Mouse (Mus musculus) thymus, postnatal 25 days (tissue): ENCODE measurements around the gene Hspa4.
"Not testable (repeated sequence)": the region's sequence is repeated elsewhere in the genome, so short reads cannot be mapped to it uniquely, and the experiment has no call there.

ENCODE experiments used
- DNase-seq: peaks from one replicate; pipeline ENCODE4 v3.0.0; 2022

Hspa4 gene

DNA sequence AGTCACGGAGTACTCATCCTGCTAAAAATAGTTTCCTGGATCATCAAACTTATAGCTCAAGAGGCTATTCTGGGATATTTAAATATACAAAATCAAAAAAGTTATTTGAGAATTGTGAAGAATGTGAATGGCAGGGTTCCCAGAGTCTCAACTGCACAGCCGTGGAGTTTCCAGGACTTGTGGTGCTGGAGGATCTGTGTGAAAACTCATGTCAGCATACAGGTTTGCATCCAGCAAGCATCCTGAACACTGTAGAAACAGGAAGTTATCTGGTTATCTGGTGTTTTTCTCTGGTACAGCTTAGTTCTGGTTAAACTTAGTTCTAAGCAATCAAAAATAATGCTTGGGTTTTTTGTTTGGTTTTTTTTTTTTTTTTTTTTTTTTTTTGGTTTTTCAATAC lies 6.7 kb upstream of the Hspa4 start:
- DNase-seq: no peak

DNA sequence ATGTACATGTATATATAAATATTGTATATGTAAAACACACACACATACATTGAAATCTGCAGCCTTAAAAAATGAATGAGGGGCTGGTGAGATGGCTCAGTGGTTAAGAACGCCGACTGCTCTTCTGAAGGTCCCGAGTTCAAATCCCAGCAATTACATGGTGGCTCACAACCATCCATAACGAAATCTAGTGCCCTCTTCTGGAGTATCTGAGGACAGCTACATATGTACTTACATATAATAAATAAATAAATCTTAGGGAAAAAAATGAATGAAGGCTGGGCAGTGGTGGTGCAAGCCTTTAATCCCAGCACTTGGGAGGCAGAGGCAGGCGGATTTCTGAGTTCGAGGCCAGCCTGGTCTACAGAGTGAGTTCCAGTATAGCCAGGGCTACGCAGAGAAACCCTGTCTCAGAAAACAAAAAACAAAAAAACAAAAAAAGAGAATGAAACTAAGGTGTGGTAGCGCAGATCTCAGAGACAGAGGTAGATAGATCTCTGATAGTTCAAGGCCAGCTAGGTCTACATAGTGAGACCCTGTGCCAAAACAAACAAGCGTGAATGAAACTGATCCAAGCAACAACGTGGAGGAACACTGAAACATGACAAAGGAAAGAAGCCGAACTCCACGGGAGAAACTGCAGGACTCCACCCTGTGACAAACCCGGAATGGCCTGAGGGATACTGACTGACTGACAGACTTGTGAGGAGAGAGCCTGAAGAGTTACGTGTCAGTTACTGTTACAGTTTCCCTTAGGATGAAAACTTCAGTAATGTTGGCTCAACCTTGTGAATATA lies 4.0 kb upstream of the Hspa4 start:
- DNase-seq: no peak

DNA sequence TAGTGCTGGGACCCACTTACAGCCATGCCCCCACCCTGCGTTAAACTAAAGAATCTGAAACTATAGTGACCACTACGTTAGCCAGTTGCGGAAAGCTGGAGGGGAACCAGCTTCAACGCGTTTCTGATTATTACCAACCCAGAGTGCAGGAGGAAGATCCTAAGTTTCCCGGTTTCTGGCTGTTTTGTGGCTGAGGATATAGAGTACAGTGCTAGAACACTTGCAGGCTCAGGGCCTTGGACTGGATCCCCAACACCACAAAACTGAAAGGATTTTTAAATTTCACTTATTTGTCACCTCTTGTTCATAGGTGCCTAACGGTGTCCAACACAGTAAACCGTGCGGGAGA lies 884 bp upstream of the Hspa4 start:
- DNase-seq: no peak

DNA sequence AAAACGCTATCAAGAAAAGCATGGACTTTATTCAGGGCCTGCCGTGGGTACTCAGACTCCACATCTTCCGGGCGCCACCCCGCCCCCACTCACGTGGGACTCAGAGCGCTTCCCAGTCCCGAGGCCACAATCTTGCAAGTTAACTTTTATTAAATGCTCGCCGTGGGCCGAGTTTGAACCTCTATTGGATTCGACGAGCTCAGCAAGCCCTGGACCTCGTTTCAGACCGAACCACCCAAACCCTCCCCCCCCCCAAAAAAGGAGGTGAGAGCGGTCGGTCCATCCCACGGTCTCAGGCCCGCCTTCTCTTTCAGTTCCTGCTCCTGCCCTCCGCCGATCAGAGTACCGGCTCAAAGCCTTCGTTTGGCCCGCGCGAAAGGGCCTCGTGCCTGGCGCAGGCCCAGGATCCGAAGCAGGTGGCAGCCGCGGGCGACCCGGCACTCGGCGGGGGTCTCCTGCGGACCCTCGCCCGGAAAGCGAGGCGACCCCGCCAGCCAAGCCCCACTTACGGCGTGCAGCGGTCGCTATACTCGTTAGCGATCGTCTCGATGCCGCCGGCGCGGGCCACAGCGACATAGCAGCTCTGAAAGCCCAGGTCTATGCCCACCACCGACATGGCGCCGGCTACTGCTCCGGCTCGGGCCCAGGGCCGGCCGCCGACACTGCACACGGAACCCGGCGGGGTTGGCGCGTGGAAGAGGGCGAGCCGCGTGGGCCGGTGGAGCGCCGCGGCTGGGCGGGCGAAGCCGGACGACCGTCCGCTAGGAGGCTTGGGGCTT lies 517 bp downstream of the Hspa4 start:
- DNase-seq: peak; percentile 68

DNA sequence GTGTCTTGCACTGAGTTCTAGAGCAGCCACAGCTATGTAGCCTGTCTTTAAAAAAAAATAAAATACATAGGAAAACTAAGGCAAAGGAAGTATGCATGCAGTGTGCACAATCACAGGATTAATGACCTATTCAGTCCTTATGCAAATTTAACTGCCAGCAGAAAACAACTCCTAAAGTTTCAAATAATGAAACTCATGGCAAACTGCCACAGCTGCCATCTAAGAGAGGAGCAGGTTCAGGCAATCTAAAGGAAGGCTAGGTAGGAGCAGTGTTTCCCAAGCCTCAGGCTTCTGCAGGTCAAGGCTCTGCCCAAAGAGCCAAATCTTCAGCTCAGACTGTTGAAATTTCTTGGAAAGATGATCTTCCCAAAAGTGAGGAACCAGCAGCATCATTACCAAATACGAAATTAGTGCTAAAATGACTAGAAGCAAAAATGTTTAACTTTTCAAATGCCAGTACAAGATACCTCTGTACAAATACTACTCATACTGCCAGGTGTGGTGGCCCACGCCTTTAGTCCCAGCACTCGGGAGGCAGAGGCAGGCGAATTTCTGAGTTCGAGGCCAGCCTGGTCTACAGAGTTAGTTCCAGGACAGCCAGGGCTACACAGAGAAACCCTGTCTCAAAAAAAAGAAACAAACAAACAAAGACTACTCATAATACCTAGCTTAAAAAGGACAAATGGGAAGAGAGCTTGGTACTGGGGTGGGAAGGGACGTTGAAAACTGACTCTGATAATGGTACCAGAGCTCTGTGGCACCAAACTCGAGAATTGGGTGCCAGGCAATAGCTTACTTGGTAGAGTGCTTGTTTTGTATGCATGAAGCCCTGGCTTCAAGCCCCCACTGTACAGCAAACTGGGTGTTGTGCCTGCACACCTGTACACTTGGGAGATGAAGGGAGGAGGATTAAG lies 2.1 kb downstream of the Hspa4 start:
- DNase-seq: no peak

DNA sequence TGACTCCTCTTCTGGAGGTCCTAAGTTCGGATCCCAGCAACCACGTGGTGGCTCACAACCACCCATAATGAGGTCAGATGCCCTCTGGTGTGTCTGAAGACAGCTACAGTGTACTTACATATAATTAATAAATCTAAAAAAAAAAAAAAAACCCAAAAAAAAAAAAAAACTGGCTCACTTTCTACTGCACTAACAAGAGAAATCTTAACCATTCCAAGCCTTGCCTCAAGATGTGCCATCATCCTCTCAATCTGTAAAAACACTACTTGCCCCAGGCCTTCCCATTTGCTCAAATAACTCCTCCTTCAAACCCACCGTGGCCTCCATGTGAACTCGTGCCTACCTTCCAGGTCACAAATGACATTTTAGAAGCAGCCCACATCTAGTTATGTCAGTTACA lies 3.4 kb downstream of the Hspa4 start:
- DNase-seq: no peak

DNA sequence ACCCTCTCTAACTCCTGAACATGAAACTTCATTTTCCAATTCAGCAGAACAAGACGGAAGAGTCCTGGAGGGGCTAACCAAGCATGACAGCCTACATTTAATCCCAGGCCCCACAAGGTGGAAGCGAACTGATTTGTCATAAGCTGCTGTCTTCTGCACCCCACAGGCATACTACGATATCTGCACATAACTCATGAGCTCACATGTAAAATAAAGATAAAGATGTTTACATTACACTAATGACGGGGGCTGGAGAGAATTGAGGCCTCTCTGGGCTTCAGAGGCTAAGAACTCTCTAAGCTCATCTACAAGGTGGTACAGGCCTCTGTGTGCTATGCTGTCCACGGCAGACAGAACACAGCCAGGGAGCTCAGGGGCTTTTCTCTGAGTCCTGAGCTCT lies 5.8 kb downstream of the Hspa4 start:
- DNase-seq: no peak

DNA sequence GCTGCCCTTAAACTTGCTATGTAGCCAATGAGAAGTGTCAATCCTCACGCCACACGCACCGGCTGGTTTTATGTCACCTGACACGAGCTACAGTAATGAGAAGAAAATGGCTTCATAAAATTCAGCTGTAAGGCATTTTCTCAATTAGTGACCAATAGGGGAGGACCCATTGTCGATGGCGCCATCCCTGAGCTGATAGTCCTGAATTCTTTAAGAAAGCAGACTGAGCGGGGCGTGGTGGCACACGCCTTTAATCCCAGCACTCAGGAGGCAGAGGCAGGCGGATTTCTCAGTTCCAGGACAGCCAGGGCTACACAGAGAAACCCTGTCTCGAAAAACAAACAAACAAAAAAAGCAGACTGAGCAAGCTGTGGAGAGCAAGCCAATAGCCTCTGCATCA lies 9.4 kb downstream of the Hspa4 start:
- DNase-seq: no peak

DNA sequence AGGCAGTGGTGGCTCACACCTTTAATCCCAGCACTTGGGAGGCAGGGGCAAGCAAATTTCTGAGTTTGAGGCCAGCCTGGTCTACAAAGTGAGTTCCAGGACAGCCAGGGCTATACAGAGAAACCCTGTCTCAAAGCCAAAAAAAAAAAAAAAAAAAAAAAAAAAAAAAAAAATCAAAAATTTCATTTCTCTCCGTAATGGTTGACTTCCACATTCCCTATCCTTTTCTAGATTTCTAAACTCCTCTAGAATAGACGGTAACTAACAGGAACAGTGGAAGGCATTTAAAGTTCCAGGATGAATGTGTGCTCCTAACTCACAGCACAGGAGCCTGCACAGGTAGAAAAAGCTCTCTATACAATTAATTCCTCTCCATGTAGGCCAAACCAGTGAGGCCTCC lies 10.1 kb downstream of the Hspa4 start:
- not testable (repeated sequence) for DNase-seq

DNA sequence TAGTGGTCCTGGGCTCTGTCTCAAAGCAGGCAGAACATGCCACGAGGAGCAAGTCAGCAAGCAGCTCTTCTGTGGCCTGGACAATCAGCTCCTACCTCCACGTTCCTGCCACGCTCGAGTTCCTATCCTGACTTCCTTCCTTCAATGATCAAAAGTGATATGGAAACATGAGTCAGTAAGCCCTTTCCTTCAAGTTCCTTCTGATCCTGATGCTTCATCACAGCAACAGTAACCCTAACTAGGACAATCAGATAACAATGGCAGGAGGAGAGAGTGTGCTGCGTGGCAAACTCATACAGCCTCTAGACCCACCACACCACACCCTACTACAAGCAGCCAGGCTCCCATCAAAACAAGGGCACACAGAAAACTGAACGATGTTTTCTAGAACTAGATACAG lies 14.4 kb downstream of the Hspa4 start:
- no peak for DNase-seq

DNA sequence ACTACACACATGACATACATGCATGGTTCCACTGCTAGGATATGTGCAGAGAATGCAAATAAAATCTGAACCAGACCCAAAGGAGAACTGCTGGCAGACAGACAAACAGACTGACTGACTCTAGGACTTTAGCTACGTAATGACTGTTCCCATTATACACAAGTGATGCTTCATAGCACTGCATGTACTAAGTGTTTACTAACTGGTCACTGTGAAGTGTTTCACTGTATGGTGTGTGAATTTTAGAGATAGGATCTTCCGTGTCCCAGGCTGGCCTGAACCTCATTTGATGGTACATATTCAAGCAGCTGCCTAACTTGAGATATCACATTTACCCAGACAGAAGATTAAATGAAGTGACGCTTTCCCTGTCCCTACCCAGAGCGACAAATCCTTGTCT lies 21.8 kb downstream of the Hspa4 start:
- no peak for DNase-seq

DNA sequence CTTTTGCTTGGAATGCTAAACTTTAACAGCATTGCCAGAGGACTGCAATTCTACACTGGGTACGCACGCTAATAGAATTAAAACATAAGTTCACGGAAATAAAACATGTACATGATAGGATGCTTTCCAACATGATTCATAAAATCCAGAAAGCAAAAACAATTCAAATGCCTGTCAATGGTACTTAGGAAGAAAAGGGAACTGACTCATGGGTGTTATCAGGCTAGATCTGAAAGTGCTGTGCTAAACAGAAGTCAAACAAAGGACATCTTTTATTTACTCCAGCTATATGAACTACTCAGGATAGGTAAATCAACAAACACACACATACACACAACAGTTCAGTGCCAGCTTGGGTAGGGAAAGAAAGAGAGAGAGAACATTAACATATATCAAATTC lies 24.9 kb downstream of the Hspa4 start:
- no peak for DNase-seq

DNA sequence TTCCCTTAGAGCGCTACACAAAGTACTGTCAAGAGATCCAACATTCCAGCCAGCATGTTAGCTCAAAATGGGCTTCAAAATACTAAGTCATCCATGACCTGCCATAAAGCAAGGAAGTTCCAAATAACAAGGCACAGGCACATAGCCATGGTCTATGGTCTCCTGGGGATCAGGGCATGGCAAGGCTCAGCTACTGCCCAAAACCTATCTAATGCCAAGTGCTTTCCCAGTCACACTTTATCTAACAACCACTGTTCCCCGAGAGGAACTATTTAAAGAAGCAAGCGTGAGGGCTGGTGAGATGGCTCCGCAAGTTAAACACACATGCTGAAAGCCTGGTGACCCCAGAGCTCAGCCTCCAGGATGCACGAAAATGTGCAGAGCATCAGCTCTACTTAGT lies 26.9 kb downstream of the Hspa4 start:
- DNase-seq: no peak

DNA sequence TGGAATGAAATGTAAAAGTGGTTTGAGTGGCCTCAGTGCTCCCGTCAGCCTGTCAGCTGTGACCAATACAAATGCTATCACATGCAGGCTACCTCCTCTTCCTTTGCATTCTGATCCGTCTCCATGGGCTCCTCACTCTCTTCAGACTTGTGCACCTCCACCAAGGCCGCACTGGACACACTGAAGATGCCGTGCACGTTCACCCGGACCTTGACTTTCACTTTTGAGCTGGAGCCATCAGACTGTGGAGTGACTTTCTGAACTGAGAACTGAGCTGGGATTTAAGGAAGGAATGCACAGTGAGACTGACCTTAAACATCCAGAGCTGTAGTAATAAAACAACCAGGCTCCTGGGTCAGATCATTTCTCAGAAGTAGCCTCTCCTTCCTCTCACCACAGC lies 30.7 kb downstream of the Hspa4 start:
- no peak for DNase-seq

DNA sequence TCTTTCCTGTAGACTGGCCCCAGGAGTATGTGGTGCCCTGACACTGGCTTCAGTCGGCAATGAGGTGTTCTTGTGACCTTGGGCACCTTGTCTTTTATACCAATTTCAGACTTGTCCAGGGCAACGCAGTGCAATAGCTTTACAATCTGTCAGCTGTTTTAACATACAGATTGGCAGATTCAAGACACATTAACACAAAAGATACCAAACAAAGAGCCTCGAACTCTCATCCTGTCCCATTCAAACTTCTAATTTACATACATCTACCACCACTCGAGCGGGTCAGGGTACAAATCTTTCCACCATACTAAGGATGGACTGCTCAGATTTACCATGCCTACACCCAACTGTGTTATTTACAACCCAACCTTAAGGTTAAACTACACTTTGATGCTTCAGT lies 39.7 kb downstream of the Hspa4 start:
- DNase-seq: no peak

DNA sequence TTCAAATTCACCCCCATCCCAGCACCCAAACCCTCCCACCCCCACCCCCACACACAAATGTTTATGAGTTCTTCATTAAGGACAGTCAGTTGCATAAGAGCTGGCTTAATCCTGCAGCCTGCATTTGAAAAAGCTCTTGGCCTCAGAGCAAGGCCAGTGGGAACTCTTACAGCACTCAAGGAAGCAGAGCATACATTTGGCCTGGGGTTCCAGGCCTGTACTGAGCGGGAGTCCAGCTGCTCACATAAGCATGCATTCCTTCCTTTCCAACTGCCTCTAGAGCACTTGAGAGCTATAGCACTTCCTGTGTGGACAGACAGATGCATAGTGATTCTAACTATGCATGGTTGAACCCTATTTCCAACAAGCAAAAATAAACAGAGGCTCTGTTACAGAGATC lies 40.2 kb downstream of the Hspa4 start:
- DNase-seq: no peak

DNA sequence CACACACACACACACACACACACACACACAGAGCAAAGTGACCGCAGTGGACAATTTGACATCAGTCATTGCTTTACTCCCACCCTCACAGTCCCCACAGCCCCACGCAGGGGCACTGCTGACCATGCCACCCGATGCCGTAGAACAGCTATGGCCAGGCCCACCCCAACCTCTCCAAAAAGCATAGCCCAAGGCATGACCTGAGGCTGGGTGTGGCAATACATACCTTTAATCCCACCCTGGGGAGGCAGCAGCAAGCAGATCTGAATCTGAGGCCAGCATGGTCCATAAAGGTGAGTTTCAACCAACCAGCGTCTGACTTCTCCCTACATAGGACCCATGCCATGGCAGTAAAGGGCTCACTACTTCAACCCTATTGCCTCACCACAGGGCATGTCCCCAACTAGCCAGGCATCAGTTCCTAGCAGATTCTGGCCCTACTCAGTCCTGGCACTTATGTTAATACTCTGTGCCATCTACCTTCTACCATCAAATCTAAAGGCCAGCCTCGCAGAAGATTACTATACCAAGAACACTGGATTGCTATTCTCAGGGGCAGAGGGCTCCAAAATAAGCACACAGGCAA lies 41.1 kb downstream of the Hspa4 start:
- no peak for DNase-seq

DNA sequence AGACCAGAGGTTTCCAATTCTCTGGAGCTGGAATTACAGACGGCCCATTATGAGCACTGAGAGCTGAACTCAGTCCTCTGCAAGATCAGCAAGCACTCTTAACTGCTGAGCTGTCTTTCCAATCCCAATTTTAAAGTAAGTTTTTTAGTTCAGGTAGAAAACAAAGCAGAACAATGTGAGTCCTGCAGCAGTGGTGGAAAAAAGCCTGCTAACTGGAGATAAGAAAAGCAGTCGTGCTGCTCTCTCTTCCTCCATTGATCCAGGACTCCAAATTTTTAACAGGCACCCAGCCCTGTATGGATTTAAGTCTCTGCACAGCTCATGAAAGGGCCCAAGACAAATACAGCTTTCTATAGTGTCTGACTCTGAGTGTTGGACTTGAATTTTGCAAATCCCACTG lies 43.3 kb downstream of the Hspa4 start:
- DNase-seq: no peak

DNA sequence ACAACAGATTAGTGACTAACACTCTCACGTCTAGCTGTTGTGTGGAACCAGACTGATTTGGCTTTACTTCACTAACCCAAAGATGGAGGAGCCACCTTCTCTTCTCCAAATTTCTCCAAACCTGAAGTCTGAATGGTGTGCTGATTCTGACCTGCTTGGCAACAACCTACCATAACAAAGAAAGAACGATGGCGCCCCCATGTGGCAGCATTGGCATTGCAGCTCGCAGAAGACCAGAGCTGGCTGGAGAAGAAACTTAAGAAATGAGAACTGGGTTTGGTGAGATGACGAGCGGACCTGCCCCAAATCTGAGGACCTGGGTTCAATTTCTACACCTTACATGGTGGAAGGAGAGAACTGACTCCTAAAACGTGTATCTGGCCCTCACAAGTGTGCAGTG lies 45.3 kb downstream of the Hspa4 start:
- DNase-seq: peak; percentile 66

DNA sequence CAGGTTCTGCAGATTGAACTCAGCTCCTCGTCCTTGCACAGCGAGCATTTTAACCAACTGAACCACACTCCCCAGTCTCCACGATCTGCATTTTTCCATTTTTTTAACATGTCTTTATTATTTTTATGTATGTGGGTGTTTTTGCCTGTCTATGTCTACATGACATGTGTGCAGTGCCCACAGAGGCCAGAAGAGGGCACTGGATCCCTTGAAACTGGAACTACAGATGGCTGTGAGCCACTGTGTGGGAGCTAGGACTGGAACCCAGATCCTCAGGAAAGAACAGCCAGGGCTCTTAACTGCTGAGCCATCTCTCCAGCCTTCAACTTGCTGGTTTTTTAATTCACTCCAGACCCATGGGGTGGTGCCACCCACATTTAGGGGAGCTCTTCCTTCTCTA lies 45.8 kb downstream of the Hspa4 start:
- DNase-seq: peak; percentile 47

DNA sequence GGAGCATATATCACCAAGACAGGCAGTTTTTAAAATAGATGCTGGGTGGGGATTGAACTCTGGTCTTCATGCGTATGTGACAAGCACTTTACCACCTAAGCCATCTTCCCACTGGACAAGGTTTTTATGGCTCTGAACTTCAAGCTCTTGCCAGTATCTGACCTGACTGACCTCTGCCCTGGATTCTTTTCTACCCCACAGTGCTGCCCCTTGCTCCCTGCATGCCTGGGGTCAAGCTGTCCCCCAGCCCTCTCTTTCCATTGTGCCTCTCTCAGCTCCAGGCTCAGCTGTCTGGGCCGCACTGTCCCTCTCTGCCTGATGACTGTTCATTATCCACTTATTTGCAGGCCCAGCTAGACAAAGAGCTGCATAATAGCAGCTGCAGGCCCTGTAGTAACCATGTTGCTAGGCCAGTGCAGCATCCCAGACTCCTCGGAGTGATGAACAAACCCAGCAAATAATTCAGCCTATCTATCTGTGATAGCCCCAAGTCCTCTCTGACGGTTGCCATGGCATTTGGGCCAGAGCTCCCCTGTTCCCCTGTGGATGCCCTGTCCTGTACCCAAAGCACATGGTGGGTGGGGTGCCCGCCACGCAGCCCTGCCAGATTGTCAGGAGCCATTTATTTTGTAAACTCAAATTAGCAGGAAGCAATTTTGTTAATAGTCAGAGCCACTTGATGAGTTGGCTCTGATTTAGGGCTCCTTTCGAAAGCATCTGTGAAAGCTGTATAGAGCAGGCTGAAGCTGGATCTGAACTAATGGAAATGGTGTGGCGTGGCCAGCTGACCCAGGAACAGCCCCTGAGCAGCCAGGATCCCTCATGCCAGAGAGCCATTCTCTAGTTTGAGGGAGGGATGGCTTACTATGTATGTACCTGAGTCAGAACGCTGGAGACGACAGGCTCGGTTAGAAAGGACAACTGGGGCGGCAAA lies 47.8 kb downstream of the Hspa4 start:
- DNase-seq: no peak

DNA sequence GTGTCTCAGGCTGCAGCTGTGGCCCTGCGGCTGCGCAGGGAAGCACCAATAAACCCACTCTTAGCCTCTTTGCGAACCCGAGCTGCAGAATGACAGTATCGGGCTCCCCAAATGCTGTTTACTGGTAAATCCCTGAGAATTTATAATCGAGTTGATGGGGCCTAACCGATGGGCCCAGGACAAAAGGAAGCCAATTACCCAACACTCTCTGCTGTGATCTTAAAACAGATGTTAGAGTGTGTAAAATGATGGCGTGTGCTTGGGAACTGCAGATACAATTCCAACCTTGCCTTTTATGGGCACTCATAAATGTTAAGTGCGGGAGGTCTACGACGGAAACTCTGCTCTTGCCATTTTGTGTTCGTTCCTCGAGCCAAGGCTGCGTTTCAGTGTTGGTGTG lies 49.5 kb downstream of the Hspa4 start:
- no peak for DNase-seq
